Mouse (Mus musculus): ENCODE measurements around the gene Zc3h18. TPM values are rescaled to one million over a fixed set of nuclear protein-coding genes. Genes with fewer than 3 reads are reported as not detected.

The Zc3h18 gene
- total and polyA plus RNA-seq, 2 experiments from 2014 or later, result 25.3 to 25.6 TPM

DNA sequence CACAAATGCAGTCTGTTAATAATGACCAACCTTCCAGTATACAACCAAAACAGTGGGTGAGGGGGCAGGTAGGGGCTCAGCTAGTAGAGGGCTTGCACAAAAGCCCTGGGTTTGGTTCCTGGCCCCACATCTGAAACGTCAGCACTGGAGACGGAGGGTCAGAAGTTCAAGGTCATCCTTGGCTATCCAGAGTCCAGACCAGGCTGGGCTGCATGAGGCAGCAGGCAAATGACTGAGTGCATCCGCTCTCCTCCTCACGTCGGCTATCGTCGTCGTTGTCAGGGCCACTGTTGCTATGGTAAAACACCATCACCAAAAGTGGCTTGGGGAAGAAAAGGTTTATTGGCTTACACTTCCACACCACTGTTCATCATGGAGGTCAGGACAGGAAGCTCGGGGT lies 37.9 kb downstream of the Zc3h18 start:
- ATAC-seq (no peak), DNase-seq (ENCODE audit: low spot score) (no peak)
- TF ChIP-seq CTCF (IDR thresholded peaks at IDR 0.05; ENCODE audit: low read depth), result no peak
- WGBS, result 82% methylated on average over 9 of the region's 9 CpGs
- H3K4me2 ChIP-seq (ENCODE audit: low read depth, low read length), result no peak overlapping the region
- H3K4me3 ChIP-seq (ENCODE audit: low read length), result no peak overlapping the region
- no peak overlapping the region for H3K27ac ChIP-seq
- peaks cover 86% of the 10 kb centered on the region for H3K36me3 ChIP-seq (ENCODE audit: insufficient read depth, low read length)
- no peak overlapping the region for H3K9ac ChIP-seq (replicated peaks; ENCODE audit: low read length)
- H3K9me3 ChIP-seq (ENCODE audit: low read length), result no peaks in the 10 kb centered on the region
- H3K4me1 ChIP-seq (ENCODE audit: insufficient read depth, low read length), result no peaks in the 10 kb centered on the region
- no peaks in the 10 kb centered on the region for H3K27me3 ChIP-seq (ENCODE audit: insufficient read depth, low read length)

DNA sequence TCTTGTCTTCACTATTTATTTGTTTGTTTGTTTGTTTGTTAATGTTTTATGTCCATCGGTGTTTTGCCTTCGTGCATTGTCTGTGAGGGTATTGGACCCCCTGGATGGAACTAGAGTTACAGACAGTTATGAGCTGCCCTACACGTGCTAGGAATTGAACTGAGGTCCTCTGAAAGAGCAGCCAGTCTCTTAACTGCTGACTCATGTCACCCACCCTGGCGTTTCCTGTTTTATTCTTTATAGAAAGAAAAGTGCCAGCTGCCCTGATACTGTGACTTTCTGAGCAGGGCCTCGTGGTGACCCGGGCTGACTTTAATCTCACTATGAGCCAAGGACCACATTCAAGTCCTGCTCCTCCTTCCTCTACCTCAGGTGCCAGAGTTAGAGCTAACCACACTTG lies 39.1 kb downstream of the Zc3h18 start:
- WGBS, result 88% methylated on average over 6 of the region's 6 CpGs

DNA sequence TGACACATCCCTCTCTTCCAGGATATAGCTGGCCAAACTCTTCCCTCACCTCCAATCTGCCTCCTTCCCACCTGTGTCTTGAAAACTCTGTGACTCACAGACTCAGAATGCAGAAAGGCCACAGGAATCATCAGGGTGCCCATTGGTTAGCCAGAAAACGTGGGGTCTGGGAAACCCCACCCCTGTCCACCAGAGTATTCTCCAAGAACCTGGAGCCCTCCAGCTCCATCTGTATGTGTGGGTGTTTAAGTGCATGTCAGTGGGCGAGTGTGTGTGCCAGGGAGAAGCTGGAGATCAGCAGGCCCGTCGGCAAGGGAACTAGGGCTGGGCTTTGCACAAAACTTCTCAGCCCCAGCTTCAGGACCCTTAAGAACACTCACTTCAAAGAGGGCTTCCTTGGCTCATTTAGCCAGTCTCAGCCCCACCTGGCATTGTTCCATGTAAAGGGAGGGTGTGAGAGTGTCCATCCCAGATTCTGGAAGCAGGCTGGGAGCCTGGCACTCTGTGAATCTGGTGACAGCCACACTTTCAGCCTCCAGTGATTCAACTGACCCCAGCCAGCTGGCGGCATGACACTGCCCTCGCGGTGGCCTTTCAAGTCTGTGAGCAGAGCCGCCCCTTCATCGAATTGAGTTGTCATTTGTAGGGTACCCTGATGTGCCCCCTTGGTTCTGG lies 43.6 kb downstream of the Zc3h18 start:
- 44% methylated on average over 9 of the region's 9 CpGs for WGBS
- DNase-seq (ENCODE audit: low spot score) (peak; percentile 72), ATAC-seq (peak; percentile 64)
- Histone ChIP-seq H3K4me1 (ENCODE audit: insufficient read depth, low read length) (no peaks in the 10 kb centered on the region), H3K4me3 (ENCODE audit: low read length) (no peak overlapping the region), H3K4me2 (ENCODE audit: low read depth, low read length) (no peak overlapping the region), H3K9ac (replicated peaks; ENCODE audit: low read length) (no peak overlapping the region), H3K36me3 (ENCODE audit: insufficient read depth, low read length) (peaks cover 32% of the 10 kb centered on the region), H3K9me3 (ENCODE audit: low read length) (no peaks in the 10 kb centered on the region), H3K27me3 (ENCODE audit: insufficient read depth, low read length) (no peaks in the 10 kb centered on the region), H3K27ac (no peak overlapping the region; the same call in 1 of the 2 replicates)
- no peak for TF ChIP-seq CTCF (IDR thresholded peaks at IDR 0.05; ENCODE audit: low read depth)

More for the DNA sequence above, 39.1 kb downstream of the Zc3h18 start:
- no peak for ATAC-seq
- H3K27ac ChIP-seq, result no peak overlapping the region
- peaks cover 75% of the 10 kb centered on the region for H3K36me3 ChIP-seq (ENCODE audit: insufficient read depth, low read length)
- H3K9me3 ChIP-seq (ENCODE audit: low read length), result no peaks in the 10 kb centered on the region
- H3K4me3 ChIP-seq (ENCODE audit: low read length), result no peak overlapping the region
- H3K4me1 ChIP-seq (ENCODE audit: insufficient read depth, low read length), result no peaks in the 10 kb centered on the region
- no peak for TF ChIP-seq CTCF (IDR thresholded peaks at IDR 0.05; ENCODE audit: low read depth)
- DNase-seq (ENCODE audit: low spot score), result no peak
- no peak overlapping the region for H3K4me2 ChIP-seq (ENCODE audit: low read depth, low read length)
- no peak overlapping the region for H3K9ac ChIP-seq (replicated peaks; ENCODE audit: low read length)
- H3K27me3 ChIP-seq (ENCODE audit: insufficient read depth, low read length), result no peaks in the 10 kb centered on the region

DNA sequence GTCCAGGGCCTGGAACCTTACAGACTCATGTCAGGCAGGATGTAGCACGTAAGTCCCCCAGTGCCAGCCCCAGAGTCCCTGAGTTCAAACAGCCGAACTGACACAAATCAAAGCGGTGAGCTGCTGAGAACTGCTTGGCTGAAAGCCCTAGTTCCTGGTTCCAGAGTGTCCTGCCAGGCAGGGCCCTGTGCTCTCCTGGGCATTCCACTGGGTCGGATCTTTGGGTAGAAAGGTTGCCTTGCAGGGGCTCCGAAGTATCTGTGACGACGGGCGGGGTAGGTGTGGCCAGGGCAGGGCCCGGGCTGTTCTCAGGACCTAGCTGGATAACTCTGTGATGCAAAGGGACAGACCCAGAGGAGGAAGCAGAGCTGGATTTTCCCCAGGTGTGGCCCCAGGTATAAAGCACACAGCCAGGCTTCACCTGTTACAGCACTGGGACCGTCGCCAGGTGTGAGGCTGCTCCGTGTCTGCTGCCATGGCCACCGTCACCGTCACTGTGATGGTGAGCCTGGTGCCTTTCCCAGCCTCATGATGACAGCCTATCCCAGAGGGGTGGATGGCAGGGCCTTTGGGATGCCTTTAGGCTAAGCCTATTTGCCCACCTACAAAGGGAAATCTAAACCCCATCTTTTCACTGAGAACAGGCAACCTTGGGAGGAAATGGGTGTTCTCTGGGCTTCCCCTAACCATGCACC lies 45.1 kb downstream of the Zc3h18 start, which contains the start of gene Il17c:
Il17c (plus strand) TSS at position 645 of the 695 bp plus-strand sequence.
- Histone ChIP-seq H3K27me3 (ENCODE audit: insufficient read depth, low read length) (no peaks in the 10 kb centered on the region), H3K36me3 (ENCODE audit: insufficient read depth, low read length) (peaks cover 17% of the 10 kb centered on the region; the same call in 1 of the 2 replicates), H3K4me3 (ENCODE audit: low read length) (no peak within 1 kb of the TSS), H3K4me1 (ENCODE audit: insufficient read depth, low read length) (no peaks in the 10 kb centered on the region), H3K4me2 (ENCODE audit: low read depth, low read length) (no peak within 1 kb of the TSS), H3K27ac (no peak within 1 kb of the TSS), H3K9ac (replicated peaks; ENCODE audit: low read length) (no peak within 1 kb of the TSS), H3K9me3 (ENCODE audit: low read length) (no peaks in the 10 kb centered on the region)
- ATAC-seq, result no peak
- no peak for DNase-seq (ENCODE audit: low spot score)
- 79% methylated on average over 14 of the region's 14 CpGs for WGBS
- TF ChIP-seq CTCF (IDR thresholded peaks at IDR 0.05; ENCODE audit: low read depth), result no peak

DNA sequence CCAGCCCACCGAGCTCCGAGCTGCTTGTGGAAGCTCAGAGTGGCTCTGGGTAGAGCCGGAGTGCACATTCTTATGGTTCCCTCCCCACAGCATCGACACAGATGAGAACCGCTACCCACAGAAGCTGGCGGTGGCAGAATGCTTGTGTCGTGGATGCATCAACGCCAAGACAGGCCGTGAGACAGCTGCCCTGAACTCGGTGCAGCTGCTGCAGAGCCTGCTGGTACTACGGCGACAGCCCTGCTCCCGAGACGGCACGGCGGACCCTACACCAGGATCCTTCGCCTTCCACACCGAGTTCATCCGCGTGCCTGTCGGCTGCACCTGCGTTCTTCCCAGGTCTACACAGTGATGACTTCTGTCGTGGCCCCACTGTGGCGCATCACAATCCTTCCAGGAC lies 46.8 kb downstream of the Zc3h18 start:
- H3K4me3 ChIP-seq (ENCODE audit: low read length), result no peak overlapping the region
- H3K9ac ChIP-seq (replicated peaks; ENCODE audit: low read length), result no peak overlapping the region
- H3K36me3 ChIP-seq (ENCODE audit: insufficient read depth, low read length), result 0 out of 2 replicates have a peak, but pooled peaks cover 5% of the 10 kb centered on the region
- TF ChIP-seq CTCF (IDR thresholded peaks at IDR 0.05; ENCODE audit: low read depth), result no peak
- H3K4me2 ChIP-seq (ENCODE audit: low read depth, low read length), result no peak overlapping the region
- no peak for ATAC-seq
- H3K4me1 ChIP-seq (ENCODE audit: insufficient read depth, low read length), result no peaks in the 10 kb centered on the region
- no peak for DNase-seq (ENCODE audit: low spot score)
- H3K27me3 ChIP-seq (ENCODE audit: insufficient read depth, low read length), result no peaks in the 10 kb centered on the region
- H3K27ac ChIP-seq, result no peak overlapping the region
- 84% methylated on average over 24 of the region's 24 CpGs for WGBS
- no peaks in the 10 kb centered on the region for H3K9me3 ChIP-seq (ENCODE audit: low read length)

DNA sequence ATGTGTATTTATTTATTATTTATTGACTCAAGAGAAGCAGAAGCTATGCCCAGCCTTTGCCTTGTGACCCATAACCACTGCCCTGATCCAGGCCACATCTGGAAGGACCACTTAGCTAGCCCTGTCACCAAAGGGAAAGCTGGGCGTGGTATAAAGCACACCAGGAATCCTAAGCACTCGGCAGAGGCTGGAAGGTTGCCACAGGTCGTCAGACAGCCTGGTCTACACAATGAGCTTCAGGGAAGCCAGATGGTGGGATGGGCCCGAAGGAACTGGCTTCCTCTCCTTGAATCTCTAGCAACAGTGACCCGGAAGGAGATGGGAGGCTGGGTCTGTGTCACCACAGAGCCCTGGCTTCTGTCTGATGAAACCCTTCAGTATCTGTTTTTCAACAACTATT lies 47.2 kb downstream of the Zc3h18 start:
- Histone ChIP-seq H3K27ac (no peak overlapping the region), H3K4me1 (ENCODE audit: insufficient read depth, low read length) (no peaks in the 10 kb centered on the region), H3K4me3 (ENCODE audit: low read length) (no peak overlapping the region), H3K36me3 (ENCODE audit: insufficient read depth, low read length) (0 out of 2 replicates have a peak, but pooled peaks cover 5% of the 10 kb centered on the region), H3K9me3 (ENCODE audit: low read length) (no peaks in the 10 kb centered on the region), H3K27me3 (ENCODE audit: insufficient read depth, low read length) (no peaks in the 10 kb centered on the region), H3K9ac (replicated peaks; ENCODE audit: low read length) (no peak overlapping the region), H3K4me2 (ENCODE audit: low read depth, low read length) (no peak overlapping the region)
- WGBS, result 37% methylated on average over 5 of the region's 5 CpGs
- no peak for ATAC-seq
- peak; percentile 35 for DNase-seq (ENCODE audit: low spot score)
- TF ChIP-seq CTCF (IDR thresholded peaks at IDR 0.05; ENCODE audit: low read depth), result no peak

DNA sequence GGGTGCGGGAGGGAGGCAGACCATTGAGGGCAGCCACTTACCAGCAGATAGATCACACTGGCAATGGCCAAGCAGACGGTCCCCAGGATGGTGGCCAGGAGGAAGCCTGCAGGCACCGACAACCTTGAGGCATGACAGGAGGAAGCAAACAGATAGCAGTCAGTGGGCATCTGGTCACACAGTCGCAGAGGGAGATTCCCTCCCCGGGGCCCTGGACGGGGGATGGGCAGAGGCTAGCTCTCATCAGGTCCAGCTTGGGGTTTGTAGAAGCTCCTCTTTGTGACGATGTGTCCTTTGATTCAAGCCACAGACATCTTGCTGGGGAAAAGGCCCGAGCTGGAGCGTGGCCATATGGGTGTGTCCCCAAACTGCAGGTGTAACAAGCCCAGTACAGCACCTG lies 49.7 kb downstream of the Zc3h18 start:
- Histone ChIP-seq H3K4me1 (ENCODE audit: insufficient read depth, low read length) (no peaks in the 10 kb centered on the region), H3K9ac (replicated peaks; ENCODE audit: low read length) (no peak overlapping the region), H3K4me2 (ENCODE audit: low read depth, low read length) (no peak overlapping the region), H3K27me3 (ENCODE audit: insufficient read depth, low read length) (no peaks in the 10 kb centered on the region), H3K4me3 (ENCODE audit: low read length) (no peak overlapping the region), H3K9me3 (ENCODE audit: low read length) (no peaks in the 10 kb centered on the region), H3K27ac (no peak overlapping the region), H3K36me3 (ENCODE audit: insufficient read depth, low read length) (no peaks in the 10 kb centered on the region)
- ATAC-seq (no peak), DNase-seq (ENCODE audit: low spot score) (no peak)
- no peak for TF ChIP-seq CTCF (IDR thresholded peaks at IDR 0.05; ENCODE audit: low read depth)
- WGBS, result 72% methylated on average over 9 of the region's 9 CpGs
